In genomic region chr9:106685249-106686101, GRCm38 (mm10) we compare ENCODE assay signal across 7 mouse cellular contexts. TPM values are rescaled to one million over a fixed set of nuclear protein-coding genes. Genes with fewer than 3 reads are reported as not detected.
DNase-seq lines count a peak whose midpoint lies in the region; ATAC-seq lines count a peak whose summit lies in the region.

Gene Tex264, minus strand, starts transcription at chr9:106685927.

- H3K4me3 ChIP-seq in intestine, embryonic 16.5 days (ENCODE audit: low read length): peak within 1 kb of the TSS; percentile 89
- peak within 1 kb of the TSS; percentile 94 for H3K4me3 ChIP-seq in limb, embryonic 10.5 days
- H3K4me3 ChIP-seq in midbrain, embryonic 13.5 days (replicated peaks): peak within 1 kb of the TSS; percentile 81

- H3K36me3 ChIP-seq in intestine, embryonic 16.5 days (ENCODE audit: control insufficient read depth, insufficient read depth, low read length): no peaks in the 10 kb centered on the region; the same call in 1 of the 2 replicates
- H3K36me3 ChIP-seq in limb, embryonic 10.5 days: peaks cover 18% of the 10 kb centered on the region
- H3K36me3 ChIP-seq in midbrain, embryonic 13.5 days: peaks cover 14% of the 10 kb centered on the region

- DNase-seq in adrenal gland, adult 2 months: peak; percentile 95
- peak; percentile 88 for DNase-seq in embryo, embryonic 11 days
- peak; percentile 77 to 82 for DNase-seq in gastrocnemius, postnatal 36 days
- DNase-seq in limb, embryonic 10.5 days (ENCODE audit: low spot score): peak; percentile 86
- peak; percentile 58 for DNase-seq in spleen, adult 12 weeks (ENCODE audit: low spot score)

- H3K27me3 ChIP-seq in intestine, embryonic 16.5 days (replicated peaks; ENCODE audit: control insufficient read depth, insufficient read depth, low read length): no peaks in the 10 kb centered on the region
- H3K27me3 ChIP-seq in limb, embryonic 10.5 days (ENCODE audit: low read depth, poor library complexity, severe bottlenecking): no peaks in the 10 kb centered on the region
- no peaks in the 10 kb centered on the region for H3K27me3 ChIP-seq in midbrain, embryonic 13.5 days

- H3K9me3 ChIP-seq in intestine, embryonic 16.5 days (ENCODE audit: control insufficient read depth, low read length): no peaks in the 10 kb centered on the region
- no peaks in the 10 kb centered on the region for H3K9me3 ChIP-seq in limb, embryonic 10.5 days (replicated peaks)
- no peaks in the 10 kb centered on the region for H3K9me3 ChIP-seq in midbrain, embryonic 13.5 days

- peak within 1 kb of the TSS; percentile 87 for H3K9ac ChIP-seq in intestine, embryonic 16.5 days (ENCODE audit: low read depth, low read length)
- peak within 1 kb of the TSS; percentile 89 for H3K9ac ChIP-seq in midbrain, embryonic 13.5 days (replicated peaks)

- H3K4me2 ChIP-seq in intestine, embryonic 16.5 days (ENCODE audit: low read depth, low read length): peak within 1 kb of the TSS; percentile 88
- H3K4me2 ChIP-seq in midbrain, embryonic 13.5 days (replicated peaks): peak within 1 kb of the TSS; percentile 96

- under 1% methylated on average over 79 of the region's 86 CpGs for WGBS in intestine, embryonic 16.5 days
- under 1% methylated on average over 82 of the region's 86 CpGs for WGBS in limb, embryonic 10.5 days
- WGBS in midbrain, embryonic 13.5 days: under 1% methylated on average over 84 of the region's 86 CpGs

- H3K4me1 ChIP-seq in intestine, embryonic 16.5 days (ENCODE audit: control insufficient read depth, insufficient read depth, low read length): peaks cover 14% of the 10 kb centered on the region; the same call in 1 of the 2 replicates
- H3K4me1 ChIP-seq in limb, embryonic 10.5 days: peaks cover 34% of the 10 kb centered on the region
- peaks cover 26% of the 10 kb centered on the region for H3K4me1 ChIP-seq in midbrain, embryonic 13.5 days (replicated peaks)

- intact Hi-C loops in gastrocnemius, postnatal 36 days (cut with DNase I): no loop called here

- H3K27ac ChIP-seq in intestine, embryonic 16.5 days (ENCODE audit: low read length): peak within 1 kb of the TSS; percentile 91
- H3K27ac ChIP-seq in limb, embryonic 10.5 days: peak within 1 kb of the TSS; percentile 87
- H3K27ac ChIP-seq in midbrain, embryonic 13.5 days: peak within 1 kb of the TSS; percentile 62; the same call in 1 of the 2 replicates

- peak; percentile 89 for ATAC-seq in intestine, embryonic 16.5 days
- peak; percentile 86 for ATAC-seq in midbrain, embryonic 13.5 days

RNA-seq across cellular contexts. Expression of gene Tex264, which starts in this region (rescaled TPM):
- total RNA-seq in adrenal gland, adult 2 months (2021): 100 to 1,000 TPM; 128 to 130 TPM
- polyA plus RNA-seq in adrenal gland, adult 2 months (2012; rRNA removed): 230 and 245 TPM in 2 replicates
- total RNA-seq in gastrocnemius, postnatal 36 days (2021): 10 to 100 TPM; 26.0 to 27.3 TPM
- 66.4 and 74.0 TPM in 2 replicates for polyA plus RNA-seq in intestine, embryonic 16.5 days (2015; fragmentation: Nextera tagmentation; extraction: Ambion mirVana)
- 22.9 and 32.1 TPM in 2 replicates for polyA plus RNA-seq in limb, embryonic 10.5 days (2016; fragmentation: Nextera tagmentation; extraction: Ambion mirVana)
- 36.8 and 36.9 TPM in 2 replicates for polyA plus RNA-seq in midbrain, embryonic 13.5 days (2015; fragmentation: Nextera tagmentation; extraction: Ambion mirVana)

Comparison
In these comparisons a context has a peak if more than half of its experiments do, and no peak if none do; other contexts are left out.
1. Peak in every context shown above with its lines: DNase-seq, ATAC-seq, H3K4me3 ChIP-seq and H3K27ac ChIP-seq.
2. RNA of gene Tex264 (total RNA-seq): 128 to 130 TPM in adrenal gland, adult 2 months; 26.0 to 27.3 TPM in gastrocnemius, postnatal 36 days; every median in the first group is over 4 times any median in the second.